Mouse (Mus musculus): ENCODE data around the gene Frem1.

Gene Frem1

DNA sequence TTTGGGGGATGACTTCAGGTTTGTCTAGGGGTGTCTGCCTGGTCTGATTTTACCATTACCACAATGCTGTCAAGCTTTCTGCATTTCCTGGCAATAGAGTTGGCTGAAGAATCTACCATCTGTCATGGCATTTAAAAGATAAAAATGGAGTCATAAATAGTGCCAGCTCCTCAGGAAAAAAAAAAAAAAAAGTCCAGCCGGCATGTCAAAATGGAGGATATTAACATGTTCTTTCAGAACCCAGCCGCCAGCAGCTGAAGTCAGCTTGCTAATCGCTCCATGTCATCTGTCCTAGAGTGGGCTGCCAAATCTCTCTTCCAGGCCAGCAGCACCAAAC lies 105.9 kb downstream of the Frem1 start:
- in situ Hi-C loops (cut with MboI; ENCODE audit: low pct_unique_long_range_greater_than_20kb in 1 of 2, low sequenced_read_pairs in 2 of 2, unreplicated experiment in 1 of 2) = loop anchor here in 1 of 2 experiments (25.0 kb wide), 1 partner anchor 309 kb away; no protein-coding TSS in a partner anchor

GRCm38 (mm10) chr4:82945572-82946275 lies 106.4 kb downstream of the Frem1 start:
- in situ Hi-C loops (cut with MboI; ENCODE audit: low pct_unique_long_range_greater_than_20kb in 1 of 2, low sequenced_read_pairs in 2 of 2, unreplicated experiment in 1 of 2) = loop anchor here in 1 of 2 experiments (25.0 kb wide), 1 partner anchor 308 kb away; no protein-coding TSS in a partner anchor

- in situ Hi-C loops (cut with MboI; ENCODE audit: low pct_unique_long_range_greater_than_20kb in 1 of 2, low sequenced_read_pairs in 2 of 2, unreplicated experiment in 1 of 2) = loop anchor here in 1 of 2 experiments (25.0 kb wide), 1 partner anchor 303 kb away; no protein-coding TSS in a partner anchor
These were observed 111.5 kb downstream of the Frem1 start for GRCm38 (mm10) chr4:82940680-82941079.

GRCm38 (mm10) chr4:82940248-82940647 lies 111.9 kb downstream of the Frem1 start:
- in situ Hi-C loops (cut with MboI; ENCODE audit: low pct_unique_long_range_greater_than_20kb in 1 of 2, low sequenced_read_pairs in 2 of 2, unreplicated experiment in 1 of 2) = loop anchor here in 1 of 2 experiments (25.0 kb wide), 1 partner anchor 303 kb away; no protein-coding TSS in a partner anchor

DNA sequence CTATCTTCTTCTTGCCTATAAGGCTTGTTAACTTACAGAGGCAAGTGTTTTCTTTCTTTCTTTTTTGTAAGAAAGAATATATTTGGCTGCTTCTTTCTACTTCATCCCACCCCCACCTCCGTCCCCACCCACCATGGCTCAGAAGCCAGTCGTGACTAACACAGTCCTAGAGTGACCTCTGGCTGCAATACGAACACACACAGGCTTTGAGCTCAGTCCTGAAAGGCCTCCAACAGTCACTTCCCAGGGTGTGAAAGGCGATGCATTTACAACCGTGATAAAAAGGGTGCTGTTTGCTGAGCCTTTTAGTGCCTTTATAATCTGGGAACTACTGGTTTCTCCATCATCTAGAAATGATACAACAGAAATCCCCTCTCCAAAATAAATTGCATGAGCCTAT lies 117.8 kb downstream of the Frem1 start:
- in situ Hi-C loops (cut with MboI; ENCODE audit: low pct_unique_long_range_greater_than_20kb in 1 of 2, low sequenced_read_pairs in 2 of 2, unreplicated experiment in 1 of 2) = loop anchor here (10.0 to 25.0 kb wide), 2 partner anchors 290 to 297 kb away; no protein-coding TSS in a partner anchor

DNA sequence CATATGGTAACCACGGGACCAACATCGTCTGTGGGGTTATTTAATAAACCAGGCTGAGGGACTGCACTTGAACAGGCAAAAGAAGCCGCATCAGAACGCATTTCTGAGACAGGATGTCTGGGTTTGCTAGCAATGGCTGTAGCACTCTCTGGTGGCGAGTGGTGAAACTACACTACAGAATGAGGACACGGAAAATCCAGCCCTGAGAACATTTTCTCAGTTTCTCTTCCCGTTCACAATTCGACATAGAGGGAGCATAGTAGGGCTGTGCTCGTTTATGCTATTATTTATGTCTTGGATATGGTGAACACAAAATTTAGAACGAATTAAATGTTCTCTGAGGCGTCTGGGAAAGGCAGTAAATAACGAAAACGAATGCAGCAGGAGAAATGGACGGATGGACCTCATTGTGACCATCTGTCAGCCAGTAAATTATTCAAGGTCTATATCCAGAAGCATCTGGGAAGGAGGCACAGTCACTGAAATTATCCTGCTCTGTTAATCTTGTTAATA lies 118.4 kb downstream of the Frem1 start:
- in situ Hi-C loops (cut with MboI; ENCODE audit: low pct_unique_long_range_greater_than_20kb in 1 of 2, low sequenced_read_pairs in 2 of 2, unreplicated experiment in 1 of 2) = loop anchor here (10.0 to 25.0 kb wide), 2 partner anchors 289 to 296 kb away; no protein-coding TSS in a partner anchor

GRCm38 (mm10) chr4:82930079-82930478 lies 122.1 kb downstream of the Frem1 start:
- in situ Hi-C loops (cut with MboI; ENCODE audit: low pct_unique_long_range_greater_than_20kb in 1 of 2, low sequenced_read_pairs in 2 of 2, unreplicated experiment in 1 of 2) = loop anchor here (10.0 to 25.0 kb wide), 2 partner anchors 285 to 293 kb away; no protein-coding TSS in a partner anchor

DNA sequence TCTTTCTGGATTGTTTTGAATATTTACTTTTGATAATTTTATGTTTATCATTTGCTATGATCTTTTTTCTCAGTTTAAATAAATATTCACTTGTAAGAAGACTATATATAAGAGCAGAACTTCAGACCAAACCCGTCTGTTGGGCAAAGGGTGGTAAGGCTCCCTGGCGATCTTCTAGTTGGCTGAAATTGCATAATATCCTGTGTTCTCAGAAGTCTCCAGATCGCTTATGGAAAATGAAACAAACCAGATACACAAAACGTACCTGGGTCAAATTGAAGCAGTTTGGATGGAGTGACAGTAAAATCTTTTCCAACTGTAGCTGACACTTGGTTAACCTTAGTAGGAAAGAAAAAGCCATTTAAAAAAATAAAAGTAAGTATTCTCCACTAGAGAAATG lies 130.2 kb downstream of the Frem1 start:
- in situ Hi-C loops (cut with MboI; ENCODE audit: low pct_unique_long_range_greater_than_20kb in 1 of 2, low sequenced_read_pairs in 2 of 2, unreplicated experiment in 1 of 2) = no loop called here

- in situ Hi-C loops (cut with MboI; ENCODE audit: low pct_unique_long_range_greater_than_20kb in 1 of 2, low sequenced_read_pairs in 2 of 2, unreplicated experiment in 1 of 2) = no loop called here
These were observed 133.5 kb downstream of the Frem1 start for GRCm38 (mm10) chr4:82918625-82919024.

- in situ Hi-C loops (cut with MboI; ENCODE audit: low pct_unique_long_range_greater_than_20kb in 1 of 2, low sequenced_read_pairs in 2 of 2, unreplicated experiment in 1 of 2) = no loop called here
These were observed 135.5 kb downstream of the Frem1 start for GRCm38 (mm10) chr4:82916678-82917050.

- in situ Hi-C loops (cut with MboI; ENCODE audit: low pct_unique_long_range_greater_than_20kb in 1 of 2, low sequenced_read_pairs in 2 of 2, unreplicated experiment in 1 of 2) = no loop called here
These were observed 136.0 kb downstream of the Frem1 start for GRCm38 (mm10) chr4:82916003-82916677.

- in situ Hi-C loops (cut with MboI; ENCODE audit: low pct_unique_long_range_greater_than_20kb in 1 of 2, low sequenced_read_pairs in 2 of 2, unreplicated experiment in 1 of 2) = no loop called here
These were observed 136.6 kb downstream of the Frem1 start for GRCm38 (mm10) chr4:82915576-82915975.

DNA sequence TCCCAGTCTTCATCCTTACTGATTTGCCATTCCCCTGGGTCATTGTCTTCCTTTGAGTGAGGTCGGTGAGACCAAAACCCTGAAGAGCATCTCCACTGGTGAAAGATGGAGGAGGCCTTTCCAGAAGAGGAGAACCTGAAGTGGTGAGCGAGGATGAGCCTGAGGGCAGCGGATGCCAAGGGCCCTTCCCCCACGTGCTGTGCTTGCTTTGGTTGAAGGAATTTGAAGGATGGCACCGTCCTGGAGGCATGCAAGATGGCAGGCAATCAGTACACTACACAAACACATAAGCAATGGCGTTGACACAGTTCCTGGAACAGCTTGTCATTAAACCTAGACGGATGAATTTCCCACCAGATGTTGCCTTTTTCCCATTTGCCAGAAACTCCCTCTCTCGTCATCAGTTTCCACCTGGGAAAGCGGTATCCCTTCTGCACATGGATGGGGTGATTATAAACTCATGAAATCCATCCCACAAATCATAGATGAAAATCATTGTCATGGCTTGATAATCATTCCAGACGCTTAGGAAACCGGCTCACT lies 137.5 kb downstream of the Frem1 start:
- in situ Hi-C loops (cut with MboI; ENCODE audit: low pct_unique_long_range_greater_than_20kb in 1 of 2, low sequenced_read_pairs in 2 of 2, unreplicated experiment in 1 of 2) = no loop called here

DNA sequence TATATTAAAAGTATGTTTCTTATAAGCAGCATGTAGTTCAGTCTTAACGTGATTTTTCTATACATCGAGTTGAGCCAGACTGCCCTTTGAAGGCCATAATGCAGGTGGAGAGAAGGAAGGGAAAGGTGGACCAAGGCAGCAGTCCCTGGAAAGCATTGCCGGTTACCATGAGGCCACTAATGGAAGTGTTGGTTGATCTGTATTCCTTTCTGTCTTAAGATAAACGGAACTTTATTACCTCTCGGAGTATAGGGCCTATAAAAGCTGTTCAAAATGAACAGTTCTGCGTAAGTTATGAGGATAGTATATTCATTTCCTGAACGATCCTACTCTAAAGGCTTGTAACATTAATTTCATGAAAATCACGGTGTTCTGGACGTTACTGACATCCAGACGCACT lies 156.9 kb downstream of the Frem1 start:
- in situ Hi-C loops (cut with MboI; ENCODE audit: low pct_unique_long_range_greater_than_20kb in 1 of 2, low sequenced_read_pairs in 2 of 2, unreplicated experiment in 1 of 2) = no loop called here

DNA sequence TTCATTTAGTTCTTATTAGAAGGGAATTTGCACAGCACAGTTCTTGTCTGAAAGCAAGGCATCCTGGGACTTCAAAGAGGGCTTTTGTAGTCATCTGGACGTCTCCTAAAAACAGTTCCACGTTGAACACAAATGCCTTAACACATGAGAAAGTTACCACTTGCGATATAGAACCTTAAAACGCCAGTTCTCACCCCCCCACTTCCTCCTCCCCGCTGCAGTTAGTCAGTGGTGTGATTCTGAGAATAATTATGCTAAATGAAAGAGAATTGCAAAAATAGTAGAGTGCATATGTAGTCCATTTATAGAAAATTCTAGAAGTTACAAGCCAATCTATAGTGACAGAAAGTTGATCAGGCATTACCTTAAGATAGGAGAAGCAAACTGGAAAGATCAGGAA lies 159.9 kb downstream of the Frem1 start:
- in situ Hi-C loops (cut with MboI; ENCODE audit: low pct_unique_long_range_greater_than_20kb in 1 of 2, low sequenced_read_pairs in 2 of 2, unreplicated experiment in 1 of 2) = no loop called here

GRCm38 (mm10) chr4:82891566-82891965 lies 160.6 kb downstream of the Frem1 start:
- in situ Hi-C loops (cut with MboI; ENCODE audit: low pct_unique_long_range_greater_than_20kb in 1 of 2, low sequenced_read_pairs in 2 of 2, unreplicated experiment in 1 of 2) = no loop called here

GRCm38 (mm10) chr4:82891049-82891448 lies 161.1 kb downstream of the Frem1 start:
- in situ Hi-C loops (cut with MboI; ENCODE audit: low pct_unique_long_range_greater_than_20kb in 1 of 2, low sequenced_read_pairs in 2 of 2, unreplicated experiment in 1 of 2) = no loop called here

DNA sequence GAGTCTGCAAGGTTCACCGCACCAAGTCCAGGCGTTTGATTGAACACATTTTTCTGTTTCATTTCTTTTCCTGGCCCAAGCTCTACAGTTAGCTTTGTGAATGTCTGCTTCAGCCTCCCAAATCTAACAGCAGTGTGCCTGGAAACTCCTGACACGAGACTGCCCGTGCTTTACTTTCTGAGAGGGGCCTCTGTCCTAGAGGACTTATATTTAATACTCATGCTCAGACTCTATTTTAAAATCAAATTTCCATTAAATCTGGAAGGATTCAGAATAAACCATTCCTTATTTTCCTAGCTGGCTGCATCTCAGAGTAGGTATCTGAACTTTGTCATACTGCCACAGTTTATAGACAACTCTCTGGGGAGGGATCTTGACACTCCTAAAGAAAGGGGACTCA lies 161.6 kb downstream of the Frem1 start:
- in situ Hi-C loops (cut with MboI; ENCODE audit: low pct_unique_long_range_greater_than_20kb in 1 of 2, low sequenced_read_pairs in 2 of 2, unreplicated experiment in 1 of 2) = no loop called here

DNA sequence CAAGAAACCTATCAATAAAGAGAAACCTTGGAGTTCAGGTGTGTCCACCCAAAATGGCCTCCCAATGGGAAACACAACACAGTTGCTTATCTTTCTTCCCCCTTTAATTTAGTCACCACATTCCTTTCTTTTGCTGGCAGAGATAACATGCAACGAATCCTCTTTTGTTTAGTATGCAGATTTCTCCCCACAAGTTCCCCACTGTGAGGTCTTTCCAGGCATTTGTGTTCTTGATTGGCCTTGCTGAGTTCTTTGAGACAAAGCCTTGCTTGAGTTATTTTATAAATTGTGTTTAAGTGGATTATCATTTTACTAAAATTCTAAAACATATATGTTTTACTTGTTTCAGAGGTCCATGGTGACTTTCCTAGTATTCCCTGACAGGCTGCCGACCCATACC lies 166.0 kb downstream of the Frem1 start:
- in situ Hi-C loops (cut with MboI; ENCODE audit: low pct_unique_long_range_greater_than_20kb in 1 of 2, low sequenced_read_pairs in 2 of 2, unreplicated experiment in 1 of 2) = no loop called here

Data from mouse embryonic stem cell (cell line).